22 mouse cellular contexts compared by ENCODE assay signal in genomic region chr9:48995735-48996134, GRCm38 (mm10). TPM values are rescaled to one million over a fixed set of nuclear protein-coding genes. Genes with fewer than 3 reads are reported as not detected.
DNase-seq lines count a peak whose midpoint lies in the region; ATAC-seq and TF ChIP-seq lines count a peak whose summit lies in the region.
"Had no signal": no experiment of that assay in that cellular context is flagged by ENCODE, and none has a peak within 500 bp of the region (broad histone marks: within the 10 kb centered on the region; RNA-seq: fewer than 3 reads in every experiment).

No protein-coding gene starts in this region.

- no peak overlapping the region for H3K27ac ChIP-seq in hindbrain, postnatal 0 days
- H3K27ac ChIP-seq in hindbrain, embryonic 16.5 days (ENCODE audit: low read depth, low read length) = no peak overlapping the region
- H3K27ac ChIP-seq in midbrain, postnatal 0 days (ENCODE audit: low read depth, low read length) = no peak overlapping the region
- H3K27ac ChIP-seq in midbrain, embryonic 10.5 days (replicated peaks) = no peak overlapping the region
- H3K27ac ChIP-seq: embryonic facial prominence, embryonic 10.5 days; forebrain, embryonic 13.5 days; hindbrain, embryonic 10.5 days; liver, embryonic 15.5 days; midbrain, embryonic 13.5 days had no signal

- no peak for ATAC-seq in hindbrain, postnatal 0 days
- no peak for ATAC-seq in hindbrain, embryonic 16.5 days
- no peak for ATAC-seq in midbrain, postnatal 0 days (ENCODE audit: low FRiP score)
- ATAC-seq: forebrain, embryonic 13.5 days; midbrain, embryonic 13.5 days had no signal

- no peak for DNase-seq in hindbrain, postnatal 0 days (ENCODE audit: low spot score)
- no peak for DNase-seq in midbrain, postnatal 0 days (ENCODE audit: low spot score)
- no peak for DNase-seq in midbrain, embryonic 10.5 days (ENCODE audit: low spot score)
- DNase-seq in R1 (ENCODE audit: low read depth, low spot score) = peak; percentile 51
- no peak for DNase-seq in adrenal gland, postnatal 14 days
- no peak for DNase-seq in left cerebral cortex, adult 18-20 months (ENCODE audit: low spot score in 2 of 2)
- DNase-seq: cerebellum, postnatal 14 days; kidney, postnatal 10 days; lung, postnatal 4 days; right cerebral cortex, postnatal 4 days; thymus, postnatal 4 days had no signal

- 100% methylated on average over 1 of the region's 1 CpGs for WGBS in hindbrain, postnatal 0 days
- WGBS in hindbrain, embryonic 16.5 days = 97% methylated on average over 1 of the region's 1 CpGs
- 97% methylated on average over 1 of the region's 1 CpGs for WGBS in midbrain, postnatal 0 days
- WGBS in midbrain, embryonic 10.5 days = 96% methylated on average over 1 of the region's 1 CpGs

- TF ChIP-seq CTCF in hindbrain, postnatal 0 days (IDR thresholded peaks at IDR 0.05; ENCODE audit: low read depth) = peak; percentile 23; the same call in 1 of the 2 replicates
- peak; percentile 25; the same call in 1 of the 2 replicates for TF ChIP-seq CTCF in midbrain, postnatal 0 days (IDR thresholded peaks at IDR 0.05)

- H3K4me3 ChIP-seq in hindbrain, postnatal 0 days (ENCODE audit: low read length) = no peak overlapping the region
- no peak overlapping the region for H3K4me3 ChIP-seq in hindbrain, embryonic 16.5 days (ENCODE audit: low read length)
- no peak overlapping the region for H3K4me3 ChIP-seq in midbrain, postnatal 0 days (ENCODE audit: low read depth, low read length)
- no peak overlapping the region for H3K4me3 ChIP-seq in midbrain, embryonic 10.5 days
- H3K4me3 ChIP-seq: embryonic facial prominence, embryonic 10.5 days; forebrain, embryonic 13.5 days; hindbrain, embryonic 10.5 days; liver, embryonic 15.5 days; midbrain, embryonic 13.5 days had no signal

- no peak overlapping the region for H3K4me2 ChIP-seq in hindbrain, postnatal 0 days (ENCODE audit: low read depth, low read length)
- H3K4me2 ChIP-seq in hindbrain, embryonic 16.5 days (ENCODE audit: low read length) = no peak overlapping the region
- no peak overlapping the region for H3K4me2 ChIP-seq in midbrain, postnatal 0 days (ENCODE audit: low read depth, low read length, poor library complexity, severe bottlenecking)
- H3K4me2 ChIP-seq: forebrain, embryonic 13.5 days; liver, embryonic 15.5 days; midbrain, embryonic 13.5 days had no signal

- H3K9me3 ChIP-seq in hindbrain, postnatal 0 days (ENCODE audit: low read length) = no peaks in the 10 kb centered on the region
- H3K9me3 ChIP-seq in hindbrain, embryonic 16.5 days (ENCODE audit: control insufficient read depth, low read length) = no peaks in the 10 kb centered on the region
- H3K9me3 ChIP-seq in midbrain, postnatal 0 days (ENCODE audit: low read length) = no peaks in the 10 kb centered on the region
- H3K9me3 ChIP-seq in midbrain, embryonic 10.5 days (replicated peaks) = no peaks in the 10 kb centered on the region
- H3K9me3 ChIP-seq: embryonic facial prominence, embryonic 10.5 days; forebrain, embryonic 13.5 days; hindbrain, embryonic 10.5 days; liver, embryonic 15.5 days; midbrain, embryonic 13.5 days had no signal

- no peaks in the 10 kb centered on the region; the same call in 1 of the 2 replicates for H3K4me1 ChIP-seq in hindbrain, postnatal 0 days (ENCODE audit: insufficient read depth, low read length)
- no peaks in the 10 kb centered on the region for H3K4me1 ChIP-seq in hindbrain, embryonic 16.5 days (ENCODE audit: control insufficient read depth, insufficient read depth, low read depth, low read length)
- no peaks in the 10 kb centered on the region for H3K4me1 ChIP-seq in midbrain, postnatal 0 days (ENCODE audit: insufficient read depth, low read length)
- peaks cover 13% of the 10 kb centered on the region for H3K4me1 ChIP-seq in midbrain, embryonic 10.5 days
- H3K4me1 ChIP-seq: liver, embryonic 15.5 days had no signal

- no peak overlapping the region for H3K9ac ChIP-seq in hindbrain, postnatal 0 days (replicated peaks; ENCODE audit: low read length)
- no peak overlapping the region for H3K9ac ChIP-seq in hindbrain, embryonic 16.5 days (ENCODE audit: low read depth, low read length)
- no peak overlapping the region for H3K9ac ChIP-seq in midbrain, postnatal 0 days (replicated peaks; ENCODE audit: low read length, poor library complexity, severe bottlenecking)
- H3K9ac ChIP-seq: forebrain, embryonic 13.5 days; liver, embryonic 15.5 days; midbrain, embryonic 13.5 days had no signal

- no peaks in the 10 kb centered on the region for H3K27me3 ChIP-seq in hindbrain, postnatal 0 days (ENCODE audit: insufficient read depth, low read length)
- no peaks in the 10 kb centered on the region for H3K27me3 ChIP-seq in hindbrain, embryonic 16.5 days (replicated peaks; ENCODE audit: control insufficient read depth, insufficient read depth, low read length)
- no peaks in the 10 kb centered on the region for H3K27me3 ChIP-seq in midbrain, postnatal 0 days (ENCODE audit: insufficient read depth, low read length)
- H3K27me3 ChIP-seq in midbrain, embryonic 10.5 days (ENCODE audit: low read depth, poor library complexity, severe bottlenecking) = no peaks in the 10 kb centered on the region
- H3K27me3 ChIP-seq: forebrain, embryonic 13.5 days; liver, embryonic 15.5 days; midbrain, embryonic 13.5 days had no signal

- no peaks in the 10 kb centered on the region for H3K36me3 ChIP-seq in hindbrain, postnatal 0 days (ENCODE audit: insufficient read depth, low read length)
- H3K36me3 ChIP-seq in hindbrain, embryonic 16.5 days (ENCODE audit: control insufficient read depth, insufficient read depth, low read length) = no peaks in the 10 kb centered on the region
- H3K36me3 ChIP-seq in midbrain, postnatal 0 days (ENCODE audit: insufficient read depth, low read length) = no peaks in the 10 kb centered on the region
- peaks cover 79% of the 10 kb centered on the region for H3K36me3 ChIP-seq in midbrain, embryonic 10.5 days
- H3K36me3 ChIP-seq: liver, embryonic 15.5 days had no signal

RNA-seq across cellular contexts. Expression of gene Usp28, which starts 10.6 kb away (rescaled TPM):
- total RNA-seq in hindbrain, postnatal 0 days (2014; rRNA removed) = 17.0 and 28.5 TPM in 2 replicates
- polyA plus RNA-seq in hindbrain, postnatal 0 days (2015; fragmentation: Nextera tagmentation; extraction: Ambion mirVana) = 16.0 and 18.4 TPM in 2 replicates
- 33.0 and 34.1 TPM in 2 replicates for polyA plus RNA-seq in hindbrain, embryonic 16.5 days (2015; fragmentation: Nextera tagmentation; extraction: Ambion mirVana)
- 21.1 and 28.6 TPM in 2 replicates for total RNA-seq in midbrain, postnatal 0 days (2014; rRNA removed)
- 11.7 and 16.9 TPM in 2 replicates for polyA plus RNA-seq in midbrain, postnatal 0 days (2015; fragmentation: Nextera tagmentation; extraction: Ambion mirVana)
- 53.3 and 55.7 TPM in 2 replicates for polyA plus RNA-seq in midbrain, embryonic 10.5 days (2016; fragmentation: Nextera tagmentation; extraction: Ambion mirVana)
- total RNA-seq in adrenal gland, postnatal 14 days (2021) = 11.9 and 23.4 TPM in 2 replicates
- 10 to 100 TPM; 34.4 to 35.0 TPM for total RNA-seq in left cerebral cortex, adult 18-20 months (2021)

RNA-seq across cellular contexts. Expression of gene Htr3b, which starts 30.9 kb away (rescaled TPM):
- 0.16 TPM in 1 of 2 replicates, not detected in the other for total RNA-seq in hindbrain, postnatal 0 days (2014; rRNA removed)
- 0.19 and 0.25 TPM in 2 replicates for polyA plus RNA-seq in hindbrain, postnatal 0 days (2015; fragmentation: Nextera tagmentation; extraction: Ambion mirVana)
- polyA plus RNA-seq in hindbrain, embryonic 16.5 days (2015; fragmentation: Nextera tagmentation; extraction: Ambion mirVana) = 0.40 and 0.60 TPM in 2 replicates
- total RNA-seq in midbrain, postnatal 0 days (2014; rRNA removed) = not detected in 2 replicates
- polyA plus RNA-seq in midbrain, postnatal 0 days (2015; fragmentation: Nextera tagmentation; extraction: Ambion mirVana) = 0.06 and 0.10 TPM in 2 replicates
- polyA plus RNA-seq in midbrain, embryonic 10.5 days (2016; fragmentation: Nextera tagmentation; extraction: Ambion mirVana) = 0.07 and 0.09 TPM in 2 replicates
- 0.63 and 2.0 TPM in 2 replicates for total RNA-seq in adrenal gland, postnatal 14 days (2021)
- not detected for total RNA-seq in left cerebral cortex, adult 18-20 months (2021)
- total RNA-seq: granulocyte monocyte progenitor cell, adult 5-6 weeks; layer of hippocampus, adult 8-10 months; left cerebral cortex, adult 8-10 months; neutrophil, adult 5-6 weeks had no signal
- polyA plus RNA-seq: forebrain, embryonic 13.5 days; limb, embryonic 11.5 days; liver, embryonic 15.5 days; midbrain, embryonic 13.5 days had no signal

RNA-seq across cellular contexts. Expression of gene Zw10, which starts 59.7 kb away (rescaled TPM):
- total RNA-seq in hindbrain, postnatal 0 days (2014; rRNA removed) = 13.0 and 15.6 TPM in 2 replicates
- polyA plus RNA-seq in hindbrain, postnatal 0 days (2015; fragmentation: Nextera tagmentation; extraction: Ambion mirVana) = 17.6 and 18.7 TPM in 2 replicates
- 22.9 and 24.3 TPM in 2 replicates for polyA plus RNA-seq in hindbrain, embryonic 16.5 days (2015; fragmentation: Nextera tagmentation; extraction: Ambion mirVana)
- total RNA-seq in midbrain, postnatal 0 days (2014; rRNA removed) = 11.7 and 14.2 TPM in 2 replicates
- 16.7 and 17.6 TPM in 2 replicates for polyA plus RNA-seq in midbrain, postnatal 0 days (2015; fragmentation: Nextera tagmentation; extraction: Ambion mirVana)
- 57.3 and 60.1 TPM in 2 replicates for polyA plus RNA-seq in midbrain, embryonic 10.5 days (2016; fragmentation: Nextera tagmentation; extraction: Ambion mirVana)
- total RNA-seq in adrenal gland, postnatal 14 days (2021) = 16.0 and 19.2 TPM in 2 replicates
- 10 to 100 TPM; 16.9 to 18.2 TPM for total RNA-seq in left cerebral cortex, adult 18-20 months (2021)
